Mouse (Mus musculus): ENCODE measurements at regions not wholly inside any gene's neighbourhood (a gene's known extent, or its start where the extent isn't known, plus 50 kb on each side); places are given as distances from the start of the nearest gene placed in this dataset.
"Not testable (repeated sequence)": the region's sequence is repeated elsewhere in the genome, so short reads cannot be mapped to it uniquely, and the experiment has no call there.

DNA sequence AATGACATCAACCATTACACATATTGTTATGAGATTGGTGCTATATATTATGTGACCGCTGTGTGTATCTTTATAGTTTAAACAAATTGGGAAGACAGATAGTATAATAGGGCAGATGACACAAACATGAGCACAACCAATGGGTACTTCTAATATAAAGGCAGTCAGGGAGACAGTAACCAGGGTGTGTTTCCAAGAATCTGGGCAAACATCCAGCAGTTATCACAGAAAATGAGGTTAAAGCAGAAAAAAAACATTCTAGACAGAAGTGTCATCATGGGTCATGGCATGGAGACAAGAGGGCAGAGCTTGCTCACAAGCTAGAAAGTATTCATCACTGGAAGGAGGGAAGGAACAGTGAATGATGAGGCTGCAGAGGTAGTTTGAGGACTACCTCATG lies 129.8 kb upstream of the Arhgap42 start:
- no peak for DNase-seq (ENCODE audit: low spot score)

DNA sequence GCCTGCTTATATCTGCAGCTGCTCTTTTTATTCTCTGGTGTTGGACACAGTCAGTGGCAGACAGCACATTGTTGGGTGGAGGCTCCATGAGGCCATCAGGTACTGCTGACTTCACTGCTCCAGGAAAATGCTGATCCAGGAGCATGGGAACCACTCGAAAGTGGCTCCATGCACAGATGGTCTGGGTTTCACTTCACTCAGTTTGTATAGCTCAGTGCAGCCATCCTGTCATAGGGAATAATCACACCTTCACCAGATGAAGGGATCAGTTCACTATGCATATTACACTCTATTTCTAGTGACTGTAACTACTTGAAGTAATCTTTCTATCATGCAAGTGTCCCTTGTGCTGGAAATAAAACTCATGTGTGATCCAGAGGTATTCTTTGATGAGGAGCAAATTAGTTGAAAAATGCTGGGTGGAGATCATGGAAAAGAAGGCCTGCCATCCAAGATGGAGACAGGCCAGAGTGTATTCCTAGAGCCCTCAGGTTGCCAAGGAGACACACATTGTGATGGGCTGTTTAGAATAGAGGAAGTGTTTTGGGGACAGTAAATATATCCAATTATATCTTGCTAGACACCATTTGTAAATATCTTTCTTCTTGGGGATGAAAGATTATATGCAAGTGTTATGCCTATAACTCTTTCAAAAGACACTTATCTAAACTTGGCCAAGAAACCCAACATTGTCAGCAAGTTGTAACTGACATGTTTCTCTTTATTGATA lies 103.7 kb upstream of the Arhgap42 start:
- no peak for DNase-seq (ENCODE audit: low spot score)

DNA sequence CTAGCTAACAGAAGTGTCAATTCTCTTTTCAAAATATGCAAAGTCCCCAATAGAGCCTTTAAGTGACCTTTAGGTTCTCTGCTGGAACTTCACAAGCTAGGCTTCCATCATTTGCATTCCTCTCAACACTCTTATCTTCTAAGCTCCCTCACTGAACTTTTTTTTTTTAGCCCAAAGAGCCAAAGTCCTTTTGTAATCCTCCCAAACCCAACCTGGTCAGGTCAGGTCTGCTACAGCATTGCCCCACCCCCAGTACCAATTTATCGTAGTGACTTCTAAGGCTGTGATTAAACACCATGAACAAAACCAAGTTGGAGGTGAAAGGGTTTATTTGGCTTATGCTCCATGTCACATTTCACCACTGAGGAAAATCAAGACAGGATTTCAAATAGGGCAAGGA lies 79.7 kb upstream of the Arhgap42 start:
- no peak for DNase-seq (ENCODE audit: low spot score)

DNA sequence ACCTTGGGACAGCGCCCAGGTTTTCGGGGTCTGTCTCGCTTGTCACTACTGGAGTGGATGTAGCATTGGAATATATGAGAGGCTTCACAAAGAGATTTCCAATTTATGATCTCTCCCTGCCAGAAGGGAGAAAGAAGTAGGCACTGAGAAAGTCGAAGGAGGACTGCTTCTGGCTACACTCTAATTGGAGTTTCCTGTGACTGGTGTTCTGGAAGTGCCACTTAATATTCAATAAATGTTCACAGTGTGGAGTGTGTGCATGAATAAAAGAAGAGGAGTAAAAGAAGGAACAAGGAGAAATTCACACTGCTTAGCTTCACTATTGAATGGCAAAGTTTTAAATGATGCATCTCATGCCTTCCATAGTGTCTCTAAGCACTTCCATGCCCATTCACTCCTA lies 77.1 kb upstream of the Arhgap42 start:
- DNase-seq (ENCODE audit: low spot score) = no peak

DNA sequence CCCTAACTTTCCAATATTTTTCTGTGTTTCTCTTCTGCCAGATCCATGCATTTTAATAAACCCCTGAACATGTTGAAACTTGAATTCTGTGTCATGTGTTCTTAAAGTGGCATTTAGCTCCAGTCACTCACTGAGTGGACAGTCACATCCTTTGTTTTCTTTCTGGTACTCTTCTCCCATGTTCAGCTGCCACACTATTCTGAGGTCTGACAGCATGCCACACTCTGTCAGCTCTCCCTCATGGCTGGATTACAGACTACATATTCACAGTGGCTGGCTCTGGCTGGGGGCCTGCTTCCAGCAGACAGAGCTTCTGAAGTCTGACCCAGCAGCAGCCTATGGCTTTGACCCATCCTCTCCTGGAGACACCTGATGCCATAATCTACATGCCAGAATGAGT lies 73.4 kb upstream of the Arhgap42 start:
- DNase-seq (ENCODE audit: low spot score) = no peak

DNA sequence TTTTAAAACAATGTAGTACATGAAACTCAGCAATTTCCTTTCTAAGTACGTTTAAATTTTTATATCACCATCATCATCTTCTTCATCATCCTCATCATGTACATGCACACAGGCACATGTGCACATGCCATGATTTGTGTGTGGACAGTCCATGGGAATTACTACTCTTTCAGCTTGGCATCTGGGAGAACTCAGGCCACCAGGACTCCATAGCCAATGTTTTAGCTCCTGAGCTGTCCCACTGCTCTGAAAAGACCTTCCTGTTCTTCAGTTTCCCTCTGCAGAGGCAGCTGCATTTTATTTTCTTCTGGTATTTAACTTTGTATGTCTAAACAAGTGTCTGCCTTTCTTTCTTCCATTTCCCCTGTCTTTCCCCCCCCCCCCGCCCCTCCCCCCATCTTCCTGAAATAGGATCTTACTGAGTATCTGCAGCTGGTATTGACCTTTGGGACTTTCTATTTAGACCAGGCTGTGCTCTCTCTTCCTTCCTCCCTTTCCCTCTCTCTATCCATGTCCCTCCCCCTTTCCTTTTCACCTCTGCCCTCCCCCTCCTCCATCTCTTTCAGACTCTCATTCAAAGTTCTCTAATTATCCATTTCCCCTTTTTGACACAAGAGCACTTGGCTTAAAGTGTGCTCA lies 72.8 kb upstream of the Arhgap42 start:
- no peak for DNase-seq (ENCODE audit: low spot score)

DNA sequence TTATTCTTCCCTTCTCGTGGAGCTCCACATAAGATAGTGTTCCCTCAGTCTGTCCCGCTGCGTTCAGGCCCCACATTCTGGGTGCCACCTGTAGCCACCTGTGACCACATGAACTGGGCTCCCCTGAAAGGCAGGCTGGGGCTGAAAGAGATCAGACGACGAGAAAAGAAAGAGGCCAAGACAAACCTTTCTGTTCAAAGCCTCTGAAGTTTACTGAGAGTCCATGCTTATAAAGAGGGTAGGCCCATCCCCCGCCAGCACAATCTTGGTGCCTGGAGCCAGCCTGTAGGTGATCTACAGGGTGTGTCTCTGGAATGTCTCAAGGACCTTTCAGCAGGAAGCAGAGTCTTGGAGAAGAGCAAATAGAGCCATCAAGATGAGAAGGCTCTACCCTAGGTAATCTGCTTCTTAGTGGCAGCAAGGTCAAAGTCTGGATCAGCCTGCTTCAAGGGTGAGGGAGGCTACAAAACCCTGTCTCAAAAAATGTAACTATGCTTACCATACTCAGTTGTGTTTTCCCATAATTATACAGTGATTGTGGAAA lies 72.2 kb upstream of the Arhgap42 start:
- DNase-seq (ENCODE audit: low spot score) = not testable (repeated sequence)

DNA sequence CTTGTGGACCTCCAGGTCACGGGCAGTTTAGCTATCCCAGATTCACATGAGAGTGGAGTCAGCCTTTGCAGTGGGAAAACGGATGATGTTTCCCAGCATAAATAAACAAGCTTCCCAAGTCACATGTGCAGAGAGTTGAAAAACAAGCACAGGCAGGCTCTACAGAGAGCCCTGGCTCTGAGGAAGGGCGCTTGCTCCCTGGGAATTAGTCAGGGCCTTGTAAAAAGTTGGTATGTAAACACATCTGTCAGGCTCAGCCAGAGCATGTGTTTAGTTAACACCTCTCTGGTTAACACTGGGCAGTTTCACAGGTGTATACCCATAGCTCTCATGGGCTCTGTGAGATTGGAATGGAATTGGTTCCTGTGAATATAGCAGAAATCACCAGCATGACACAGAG lies 51.9 kb upstream of the Arhgap42 start:
- DNase-seq (ENCODE audit: low spot score) = no peak

DNA sequence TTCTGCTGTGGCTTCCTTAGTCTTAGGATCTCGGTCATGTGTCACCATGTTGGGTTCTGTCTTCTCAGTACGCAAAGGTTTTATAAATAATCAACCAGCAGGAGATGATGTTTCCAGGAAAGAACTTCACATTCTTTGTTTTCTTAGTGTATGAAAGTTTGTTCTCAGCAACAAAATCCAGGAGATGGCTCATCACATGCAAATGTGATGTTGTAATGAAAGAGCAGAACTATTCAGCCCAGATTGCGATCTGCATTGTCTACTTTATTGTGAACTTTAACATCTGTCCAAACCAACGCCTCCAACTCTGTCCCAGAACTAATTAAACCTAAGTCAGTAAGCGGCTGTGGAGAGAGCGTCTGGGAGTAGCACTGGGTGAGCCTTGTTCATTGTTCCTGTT lies 50.7 kb upstream of the Arhgap42 start:
- DNase-seq (ENCODE audit: low spot score) = no peak

All from gastrocnemius, adult 18-20 months (tissue).